Mouse (Mus musculus) kidney, embryonic 16.5 days (tissue): Measurements from ENCODE around the gene Cyp1a2. TPM values are rescaled to one million over a fixed set of nuclear protein-coding genes. Genes with fewer than 3 reads are reported as not detected.
"Not testable (repeated sequence)": the region's sequence is repeated elsewhere in the genome, so short reads cannot be mapped to it uniquely, and the experiment has no call there.

Experiments used
- ATAC-seq: fragments of 200-750 bp; cut with Nextera tagmentation; 2 replicates; pipeline ENCODE4 v1.8.0; 2017; ENCODE audit warnings: moderate TSS enrichment; ENCODE audit not compliant: low FRiP score, low TSS enrichment
- H3K27ac ChIP-seq: fragments of 300-500 bp; sonication (generic); 2 replicates; pipeline ENCODE4 v1.5.1; 2014; ENCODE audit warnings: low read length
- H3K27me3 ChIP-seq: fragments of 300-500 bp; sonication (generic); 2 replicates; pipeline ENCODE4 v1.6.1; 2014; ENCODE audit warnings: low read length, control low read depth, mixed read lengths; ENCODE audit not compliant: insufficient read depth
- H3K36me3 ChIP-seq: fragments of 300-500 bp; sonication (generic); 2 replicates; pipeline ENCODE4 v1.6.1; 2014; ENCODE audit warnings: low read length, control low read depth, mixed read lengths; ENCODE audit not compliant: insufficient read depth
- H3K4me1 ChIP-seq: fragments of 300-500 bp; sonication (generic); 2 replicates; pipeline ENCODE4 v1.6.1; 2014; ENCODE audit warnings: low read length, control low read depth, mixed read lengths; ENCODE audit not compliant: insufficient read depth
- H3K4me2 ChIP-seq: fragments of 300-500 bp; sonication (generic); replicated peaks from 2 replicates; pipeline ENCODE4 v1.6.1; 2014; ENCODE audit warnings: low read depth, low read length
- H3K4me3 ChIP-seq: fragments of 300-500 bp; sonication (generic); 2 replicates; pipeline ENCODE4 v1.5.1; 2014; ENCODE audit warnings: mild to moderate bottlenecking, low read length
- H3K9ac ChIP-seq: fragments of 300-500 bp; sonication (generic); replicated peaks from 2 replicates; pipeline ENCODE4 v1.6.1; 2014; ENCODE audit warnings: low read length
- H3K9me3 ChIP-seq: fragments of 300-500 bp; sonication (generic); 2 replicates; pipeline ENCODE4 v1.6.1; 2016; ENCODE audit warnings: low read length, control low read depth
- WGBS: fragments of 180-500 bp; shearing (Covaris S2); extraction: QIAGEN DNeasy Blood & Tissue Kit; methylation state at CpG from one replicate; pipeline ENCODE4 v1.1.7; 2014; 5-methylcytosine and 5-hydroxymethylcytosine counted together
- polyA plus RNA-seq: library from polyadenylated mRNA; unstranded; fragments of >200 nt; fragmentation: Nextera tagmentation; extraction: Ambion mirVana; gene quantifications from 2 replicates; pipeline ENCODE4 v1.2.1, GENCODE M21; 2015

Gene Cyp1a2
- not detected in 2 replicates for polyA plus RNA-seq

GRCm38 (mm10) chr9:57683520-57683919 lies at the start of gene Cyp1a2:
Gene Cyp1a2, minus strand, starts transcription at chr9:57683703.
- no peaks in the 10 kb centered on the region for H3K36me3 ChIP-seq
- ATAC-seq: no peak
- H3K27ac ChIP-seq: no peak within 1 kb of the TSS
- no peaks in the 10 kb centered on the region for H3K9me3 ChIP-seq
- no peak within 1 kb of the TSS for H3K4me3 ChIP-seq
- WGBS: 75% methylated on average over 5 of the region's 5 CpGs
- no peaks in the 10 kb centered on the region for H3K27me3 ChIP-seq
- H3K9ac ChIP-seq: no peak within 1 kb of the TSS
- no peaks in the 10 kb centered on the region for H3K4me1 ChIP-seq
- no peak within 1 kb of the TSS for H3K4me2 ChIP-seq

- peaks cover 30% of the 10 kb centered on the region for H3K36me3 ChIP-seq
- no peak overlapping the region for H3K9ac ChIP-seq
- H3K27me3 ChIP-seq: no peaks in the 10 kb centered on the region
- ATAC-seq: no peak
- no peak overlapping the region for H3K27ac ChIP-seq
- no peak overlapping the region for H3K4me3 ChIP-seq
- no peaks in the 10 kb centered on the region for H3K9me3 ChIP-seq
- H3K4me1 ChIP-seq: no peaks in the 10 kb centered on the region
- 96% methylated on average over 1 of the region's 1 CpGs for WGBS
- no peak overlapping the region for H3K4me2 ChIP-seq
Measured at GRCm38 (mm10) chr9:57728312-57728711, 44.8 kb upstream of the Cyp1a2 start.

DNA sequence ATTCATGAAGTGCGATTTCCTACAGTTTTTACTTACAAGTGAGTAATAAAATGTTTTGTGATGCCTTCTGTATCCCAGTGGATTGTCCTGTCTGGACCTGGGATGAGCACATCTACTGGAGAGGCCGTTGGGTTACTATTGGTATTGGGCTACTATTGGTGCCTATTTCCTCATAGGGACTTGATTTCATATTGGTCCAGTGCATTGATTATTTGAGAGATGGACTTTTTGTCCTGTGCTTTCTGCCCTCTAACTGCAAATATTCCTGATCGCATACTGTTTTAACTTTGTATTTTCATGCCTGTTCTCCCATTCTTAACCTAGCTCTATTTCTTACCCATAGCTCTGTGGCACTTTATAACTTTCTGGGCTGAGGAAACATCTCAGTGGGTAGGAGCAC lies 41.2 kb upstream of the Cyp1a2 start:
- H3K36me3 ChIP-seq: peaks cover 37% of the 10 kb centered on the region

GRCm38 (mm10) chr9:57723796-57724195 lies 40.3 kb upstream of the Cyp1a2 start:
- H3K27ac ChIP-seq: no peak overlapping the region
- no peak overlapping the region for H3K4me2 ChIP-seq
- ATAC-seq: no peak
- 88% methylated on average over 5 of the region's 5 CpGs for WGBS
- H3K9ac ChIP-seq: no peak overlapping the region
- no peak overlapping the region for H3K4me3 ChIP-seq
- H3K9me3 ChIP-seq: no peaks in the 10 kb centered on the region
- no peaks in the 10 kb centered on the region for H3K4me1 ChIP-seq
- H3K27me3 ChIP-seq: no peaks in the 10 kb centered on the region
- H3K36me3 ChIP-seq: peaks cover 32% of the 10 kb centered on the region

More for the DNA sequence above, 41.2 kb upstream of the Cyp1a2 start:
- no peak for ATAC-seq
- Histone ChIP-seq H3K4me3 (no peak overlapping the region), H3K9me3 (no peaks in the 10 kb centered on the region), H3K4me1 (no peaks in the 10 kb centered on the region), H3K9ac (no peak overlapping the region), H3K4me2 (no peak overlapping the region), H3K27me3 (no peaks in the 10 kb centered on the region), H3K27ac (no peak overlapping the region)
- WGBS: 94% methylated on average over 3 of the region's 3 CpGs

- Histone ChIP-seq H3K9ac (no peak overlapping the region), H3K36me3 (peaks cover 36% of the 10 kb centered on the region), H3K4me1 (no peaks in the 10 kb centered on the region), H3K4me2 (no peak overlapping the region), H3K27ac (no peak overlapping the region), H3K4me3 (no peak overlapping the region), H3K9me3 (no peaks in the 10 kb centered on the region), H3K27me3 (no peaks in the 10 kb centered on the region)
- 68% methylated on average over 5 of the region's 5 CpGs for WGBS
- ATAC-seq: no peak
Measured at GRCm38 (mm10) chr9:57723315-57723715, 39.8 kb upstream of the Cyp1a2 start.

- H3K4me3 ChIP-seq: no peak overlapping the region
- H3K36me3 ChIP-seq: peaks cover 32% of the 10 kb centered on the region
- no peak overlapping the region for H3K9ac ChIP-seq
- 94% methylated on average over 1 of the region's 1 CpGs for WGBS
- H3K4me1 ChIP-seq: no peaks in the 10 kb centered on the region
- H3K9me3 ChIP-seq: no peaks in the 10 kb centered on the region
- no peak overlapping the region for H3K4me2 ChIP-seq
- no peak overlapping the region for H3K27ac ChIP-seq
- ATAC-seq: no peak
- no peaks in the 10 kb centered on the region for H3K27me3 ChIP-seq
Measured at GRCm38 (mm10) chr9:57722371-57722770, 38.9 kb upstream of the Cyp1a2 start.

DNA sequence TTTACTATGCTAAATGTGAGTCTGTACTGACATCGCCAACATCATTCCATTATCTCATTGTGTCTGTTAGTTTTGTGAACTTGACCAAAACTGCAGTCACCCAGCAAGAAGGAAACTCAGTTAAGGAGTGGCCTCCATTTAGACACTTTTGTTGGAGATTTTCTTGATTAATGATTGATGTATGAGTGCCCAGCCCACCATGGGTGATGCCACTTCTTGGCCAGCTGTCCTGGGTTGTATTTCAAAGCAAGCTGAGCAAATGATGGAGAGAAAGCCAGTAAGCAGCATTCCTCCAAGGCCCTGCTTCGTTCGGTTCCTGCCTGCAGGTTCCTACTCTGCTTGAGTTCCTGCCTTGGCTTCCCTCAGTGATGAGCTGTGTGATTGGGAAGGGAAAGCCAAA lies 37.2 kb upstream of the Cyp1a2 start:
- H3K4me1 ChIP-seq: no peaks in the 10 kb centered on the region
- no peak overlapping the region for H3K4me3 ChIP-seq
- WGBS: 91% methylated on average over 3 of the region's 3 CpGs
- ATAC-seq: no peak
- no peak overlapping the region for H3K9ac ChIP-seq
- H3K27me3 ChIP-seq: no peaks in the 10 kb centered on the region
- H3K27ac ChIP-seq: no peak overlapping the region
- H3K36me3 ChIP-seq: peaks cover 34% of the 10 kb centered on the region
- H3K4me2 ChIP-seq: no peak overlapping the region
- no peaks in the 10 kb centered on the region for H3K9me3 ChIP-seq

- WGBS: 86% methylated on average over 7 of the region's 7 CpGs
- H3K9me3 ChIP-seq: no peaks in the 10 kb centered on the region
- no peak for ATAC-seq
- H3K4me1 ChIP-seq: no peaks in the 10 kb centered on the region
- no peaks in the 10 kb centered on the region for H3K27me3 ChIP-seq
- peaks cover 45% of the 10 kb centered on the region for H3K36me3 ChIP-seq
- no peak overlapping the region for H3K4me2 ChIP-seq
- no peak overlapping the region for H3K9ac ChIP-seq
- H3K4me3 ChIP-seq: no peak overlapping the region
- no peak overlapping the region for H3K27ac ChIP-seq
Measured at GRCm38 (mm10) chr9:57718408-57718807, 34.9 kb upstream of the Cyp1a2 start.

- Histone ChIP-seq H3K9ac (no peak overlapping the region), H3K36me3 (peaks cover 24% of the 10 kb centered on the region), H3K9me3 (peaks cover 5% of the 10 kb centered on the region), H3K27ac (no peak overlapping the region), H3K4me2 (no peak overlapping the region), H3K4me1 (peaks cover 14% of the 10 kb centered on the region), H3K27me3 (no peaks in the 10 kb centered on the region), H3K4me3 (no peak overlapping the region)
- WGBS: 79% methylated on average over 2 of the region's 2 CpGs
- no peak for ATAC-seq
Measured at GRCm38 (mm10) chr9:57712194-57712593, 28.7 kb upstream of the Cyp1a2 start.

GRCm38 (mm10) chr9:57710214-57710613 lies 26.7 kb upstream of the Cyp1a2 start:
- WGBS: 94% methylated on average over 4 of the region's 5 CpGs
- H3K9me3 ChIP-seq, ATAC-seq, H3K27ac ChIP-seq, H3K9ac ChIP-seq, H3K27me3 ChIP-seq, H3K4me2 ChIP-seq, H3K4me3 ChIP-seq: not testable (repeated sequence)
- Histone ChIP-seq H3K4me1 (peaks cover 14% of the 10 kb centered on the region), H3K36me3 (peaks cover 13% of the 10 kb centered on the region)
